Mouse (Mus musculus) adipocyte (in vitro differentiated cells): Measurements from ENCODE around the gene Chd2.
"Not testable (repeated sequence)": the region's sequence is repeated elsewhere in the genome, so short reads cannot be mapped to it uniquely, and the experiment has no call there.

Experiments
- DNase-seq: peaks from one replicate; pipeline ENCODE4 v3.0.0-alpha.2; 2016; ENCODE audit warnings: low spot score

Chd2 gene

DNA sequence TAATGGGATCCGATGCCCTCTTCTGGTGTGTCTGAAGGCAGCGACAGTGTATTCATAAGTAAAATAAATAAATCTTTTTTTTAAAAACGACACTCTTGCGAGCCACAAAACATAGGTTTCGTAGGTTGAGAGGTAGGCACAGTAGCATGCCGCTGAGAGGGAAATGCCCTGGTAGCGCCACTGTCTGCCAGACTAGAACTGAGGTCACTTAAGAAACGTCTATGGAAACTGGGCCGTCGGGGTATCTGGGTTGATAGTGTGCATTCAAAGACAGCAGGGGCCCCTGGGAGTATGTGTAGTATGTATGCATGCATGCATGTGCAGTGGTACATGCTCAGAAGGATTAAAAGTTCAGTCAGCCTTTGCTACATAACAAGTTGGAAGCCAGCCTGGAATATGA lies 21.4 kb downstream of the Chd2 start:
- DNase-seq, result peak; percentile 25

GRCm38 (mm10) chr7:73519060-73519796 lies 22.4 kb downstream of the Chd2 start:
- no peak for DNase-seq

- not testable (repeated sequence) for DNase-seq
Measured at GRCm38 (mm10) chr7:73518373-73518980, 23.2 kb downstream of the Chd2 start.

GRCm38 (mm10) chr7:73517432-73518054 lies 24.1 kb downstream of the Chd2 start:
- DNase-seq, result peak; percentile 21

GRCm38 (mm10) chr7:73516820-73517219 lies 24.8 kb downstream of the Chd2 start:
- no peak for DNase-seq

DNA sequence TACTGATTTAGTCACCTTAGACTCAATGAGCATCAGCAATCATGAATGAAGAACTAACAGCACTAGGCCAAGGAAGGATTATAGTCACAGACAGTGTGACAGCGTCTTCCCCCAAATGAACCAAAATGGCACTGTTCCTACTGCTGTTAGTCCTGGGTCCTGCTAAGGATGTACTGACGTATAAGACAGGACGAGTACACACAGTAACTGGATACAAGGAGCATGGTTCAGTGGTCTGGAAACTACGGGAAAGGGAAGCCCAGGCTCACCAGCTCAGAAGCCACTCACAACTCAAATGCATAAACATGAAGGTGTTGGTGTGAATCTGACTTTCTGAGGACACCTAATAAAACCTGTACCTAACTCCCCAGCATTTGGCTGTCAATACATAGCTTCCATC lies 27.1 kb downstream of the Chd2 start:
- no peak for DNase-seq

DNA sequence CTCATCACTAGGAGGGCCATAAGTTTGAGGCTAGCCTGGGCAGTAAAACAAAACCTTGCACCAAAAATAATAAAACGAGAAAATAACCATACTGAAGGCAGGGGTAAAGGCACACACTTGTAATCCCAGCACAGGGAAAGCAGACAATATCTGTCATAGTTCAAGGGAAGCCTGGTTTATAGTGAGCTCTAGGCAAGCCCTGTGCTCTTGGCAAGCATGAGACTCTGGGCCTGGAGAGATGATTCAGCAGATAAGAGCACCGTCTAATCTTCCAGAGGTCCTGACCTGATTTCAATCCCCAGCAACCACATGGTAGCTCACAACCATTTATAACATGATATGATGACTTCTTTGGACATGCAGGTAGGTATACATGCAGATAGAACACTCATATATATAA lies 29.2 kb downstream of the Chd2 start:
- no peak for DNase-seq

DNA sequence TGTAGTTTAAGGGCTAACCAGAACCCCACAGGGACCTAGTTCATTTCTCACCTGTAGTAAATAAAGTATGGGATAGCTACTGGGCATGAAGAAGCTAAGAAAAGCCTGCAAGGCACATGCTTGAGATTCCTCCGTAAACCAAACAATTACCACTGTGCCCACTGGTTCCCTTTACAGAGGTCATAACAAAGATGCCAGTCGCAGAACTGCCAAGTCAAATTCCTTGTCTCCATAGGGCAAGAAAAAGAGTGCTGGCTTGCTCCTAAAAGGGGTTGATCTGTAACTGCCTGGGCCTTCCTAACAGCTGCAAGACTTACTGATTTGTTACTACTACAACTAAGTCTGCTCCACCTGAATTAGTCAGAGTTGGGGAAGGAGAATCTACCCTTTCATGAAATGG lies 32.9 kb downstream of the Chd2 start:
- DNase-seq, result no peak

DNA sequence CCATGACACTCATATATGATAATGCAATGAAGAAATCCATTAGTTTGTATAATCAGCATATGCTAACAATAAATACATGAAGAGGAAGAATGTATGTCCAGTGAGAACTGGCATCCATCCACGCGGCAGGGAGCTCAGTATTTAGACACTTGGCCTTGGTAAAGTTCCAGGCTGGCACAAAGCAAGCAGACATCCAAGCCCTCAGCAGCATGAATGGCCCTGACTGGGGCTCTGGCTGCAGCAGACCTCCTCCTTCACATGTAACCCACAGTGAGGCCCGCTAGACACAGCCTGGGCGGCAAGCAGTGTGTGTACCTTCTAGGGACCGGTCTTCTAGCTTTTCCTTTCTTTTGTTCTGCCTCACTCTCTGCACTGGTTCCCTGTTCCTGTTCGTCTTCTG lies 34.1 kb downstream of the Chd2 start:
- no peak for DNase-seq

DNA sequence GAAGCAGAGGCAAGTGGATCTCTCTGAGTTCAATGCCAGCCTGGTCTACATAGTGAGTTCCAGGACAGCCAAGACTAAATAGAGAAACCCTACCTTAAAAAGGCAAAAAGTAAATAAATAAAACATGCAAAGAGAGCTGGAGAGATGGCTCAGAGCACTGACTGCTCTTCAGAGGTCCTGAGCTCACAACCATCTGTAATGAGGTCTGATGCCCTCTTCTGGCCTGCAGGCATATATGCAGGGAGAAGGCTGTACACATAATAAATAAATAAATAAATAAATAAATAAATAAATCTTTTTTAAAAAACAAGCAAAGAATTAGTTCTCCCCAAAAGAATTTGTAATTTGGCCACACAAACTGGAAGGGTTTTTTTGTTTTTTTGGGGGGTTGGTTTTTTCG lies 34.8 kb downstream of the Chd2 start:
- DNase-seq, result no peak

DNA sequence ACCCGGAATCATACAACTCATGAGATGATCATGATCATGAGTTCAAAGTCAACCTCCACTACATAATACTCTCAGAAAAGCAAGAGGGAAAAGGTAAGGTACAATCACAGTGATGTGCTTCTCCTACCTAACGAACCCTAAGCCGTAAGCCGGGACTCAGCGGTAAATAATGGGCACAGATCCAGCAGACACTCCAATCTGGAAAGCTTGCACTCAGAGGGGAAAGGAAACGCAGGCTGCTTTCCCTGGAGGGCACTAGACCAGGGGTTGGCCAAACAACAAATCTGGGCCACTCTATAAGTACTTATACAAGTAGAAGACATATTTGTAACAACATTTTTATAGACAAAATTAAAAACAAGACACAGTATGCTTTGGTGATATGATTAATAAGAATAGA lies 36.4 kb downstream of the Chd2 start:
- DNase-seq, result no peak

DNA sequence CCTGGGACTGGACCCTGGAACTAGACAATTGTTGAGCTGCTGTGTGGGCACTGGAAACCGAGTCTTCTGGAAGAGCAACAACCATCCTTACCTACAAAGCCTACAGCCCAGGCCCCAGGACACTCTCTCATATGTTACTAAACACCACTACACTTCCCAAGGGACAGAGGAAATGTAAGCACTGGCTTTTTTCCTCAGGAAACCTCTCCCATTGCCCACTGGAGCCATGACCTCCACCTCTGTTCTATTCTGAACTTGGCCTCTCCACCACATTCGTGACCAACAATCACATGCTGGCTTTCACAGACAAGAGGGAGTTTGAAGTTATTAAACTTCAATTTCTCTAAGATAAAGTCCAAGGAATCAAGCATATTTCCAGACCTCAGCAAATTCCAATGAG lies 43.4 kb downstream of the Chd2 start:
- DNase-seq, result no peak

- no peak for DNase-seq
Measured at GRCm38 (mm10) chr7:73489261-73489660, 52.4 kb downstream of the Chd2 start.

GRCm38 (mm10) chr7:73481094-73481493 lies 60.5 kb downstream of the Chd2 start:
- no peak for DNase-seq

- no peak for DNase-seq
Measured at GRCm38 (mm10) chr7:73479506-73479905, 62.1 kb downstream of the Chd2 start.

- no peak for DNase-seq
Measured at GRCm38 (mm10) chr7:73478157-73479058, 63.2 kb downstream of the Chd2 start.

DNA sequence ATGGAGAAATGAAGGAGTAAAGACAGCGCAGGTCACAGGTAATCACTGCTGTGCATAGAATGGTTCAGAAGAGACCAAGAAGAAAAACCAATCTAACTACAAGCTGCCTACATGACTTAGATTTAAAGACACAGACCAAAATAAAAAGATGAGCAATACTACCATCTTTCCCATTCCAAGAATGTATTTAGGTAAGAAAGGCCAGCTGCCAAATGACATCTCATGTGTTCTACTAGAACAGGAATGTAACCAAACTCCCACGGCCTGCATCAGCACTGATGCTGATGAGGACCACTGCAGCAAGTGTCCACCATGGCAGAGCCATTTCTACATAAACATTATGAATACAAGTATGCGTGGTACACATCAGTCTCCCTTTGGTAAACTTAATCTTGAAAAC lies 73.9 kb downstream of the Chd2 start:
- no peak for DNase-seq

DNA sequence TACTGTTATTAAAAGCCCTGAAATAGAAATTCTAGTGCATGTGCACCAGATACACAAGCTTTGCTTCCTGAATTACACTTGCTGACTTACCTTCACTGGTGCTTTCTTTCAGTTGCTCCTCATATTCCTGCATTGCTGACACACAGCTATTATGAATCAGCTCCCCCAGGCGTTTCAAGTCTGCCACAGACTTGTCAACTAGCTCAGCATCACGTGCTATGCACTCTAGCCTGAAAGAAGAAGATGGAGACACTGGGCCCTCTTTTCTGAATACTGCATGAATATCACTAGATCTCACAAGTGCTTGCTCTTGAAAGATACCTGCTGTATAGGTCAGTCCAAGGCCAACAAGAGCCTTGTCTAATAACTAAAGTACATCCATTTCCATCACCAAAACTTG lies 78.1 kb downstream of the Chd2 start:
- no peak for DNase-seq

DNA sequence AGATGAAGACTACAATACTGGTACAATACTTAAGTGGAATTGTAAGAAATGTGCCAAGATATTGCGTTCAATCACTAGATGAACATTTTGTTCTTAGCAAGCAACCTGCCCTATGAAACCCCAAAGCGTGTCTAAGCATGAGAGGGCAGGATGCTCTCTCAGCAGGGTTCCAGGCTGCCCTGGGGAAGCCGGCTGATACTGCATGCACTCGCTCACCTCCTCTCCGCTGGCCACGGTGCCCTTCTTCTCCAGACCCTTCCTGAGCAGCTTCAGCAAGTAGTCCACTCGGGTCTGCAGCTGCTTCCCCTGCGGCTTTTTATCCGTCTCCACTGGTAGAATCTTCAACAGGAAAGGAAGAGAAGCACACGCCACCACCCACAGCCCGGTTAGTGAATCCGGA lies 87.5 kb downstream of the Chd2 start:
- no peak for DNase-seq

DNA sequence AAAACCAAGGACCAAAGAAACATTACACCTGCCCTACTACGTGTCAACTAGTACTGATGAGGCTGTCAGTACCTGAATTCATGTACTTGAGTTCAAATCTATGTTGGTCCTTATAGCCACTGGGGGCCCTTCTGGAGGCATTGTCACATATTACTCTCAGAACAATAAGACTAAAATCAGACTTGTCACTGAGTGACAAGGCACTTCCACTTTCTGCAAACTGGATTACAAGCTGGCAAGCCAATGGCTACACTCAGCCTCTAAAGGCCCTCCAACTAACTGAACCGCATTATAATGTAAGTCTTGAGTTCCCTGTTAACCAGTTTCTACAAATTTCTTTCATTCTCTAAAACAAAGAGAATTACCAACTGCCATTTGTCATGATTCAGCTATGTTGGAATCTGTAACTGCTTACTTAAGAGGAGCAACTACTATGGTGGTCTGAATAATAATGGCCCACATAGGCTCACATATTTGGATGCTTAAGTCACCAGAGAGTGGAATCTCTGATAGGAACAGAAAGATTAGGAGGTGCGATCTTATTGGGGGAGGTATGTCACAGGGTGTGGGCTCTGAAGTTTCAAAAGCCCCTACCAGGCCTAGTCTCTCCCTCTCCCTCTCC lies 89.3 kb downstream of the Chd2 start:
- DNase-seq, result no peak

DNA sequence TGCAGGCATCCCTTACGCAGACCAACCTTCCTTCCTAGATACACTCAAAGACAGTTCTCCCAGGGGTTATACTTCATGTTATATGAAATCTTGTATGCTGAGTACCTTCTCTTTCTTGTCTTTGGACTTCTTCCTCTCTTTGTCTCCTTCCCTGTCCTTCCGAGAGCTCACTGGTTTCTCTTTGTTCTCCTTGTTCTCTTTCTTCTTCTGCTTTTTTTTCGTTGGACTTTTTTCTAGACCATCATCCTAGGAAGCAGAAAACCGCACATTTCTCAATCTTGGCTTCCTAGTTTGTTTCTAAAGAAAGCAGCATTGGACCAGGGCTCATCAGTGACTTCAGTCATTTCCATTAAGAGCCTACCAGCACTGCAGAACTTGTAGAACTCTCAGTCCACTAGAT lies 90.0 kb downstream of the Chd2 start:
- no peak for DNase-seq

DNA sequence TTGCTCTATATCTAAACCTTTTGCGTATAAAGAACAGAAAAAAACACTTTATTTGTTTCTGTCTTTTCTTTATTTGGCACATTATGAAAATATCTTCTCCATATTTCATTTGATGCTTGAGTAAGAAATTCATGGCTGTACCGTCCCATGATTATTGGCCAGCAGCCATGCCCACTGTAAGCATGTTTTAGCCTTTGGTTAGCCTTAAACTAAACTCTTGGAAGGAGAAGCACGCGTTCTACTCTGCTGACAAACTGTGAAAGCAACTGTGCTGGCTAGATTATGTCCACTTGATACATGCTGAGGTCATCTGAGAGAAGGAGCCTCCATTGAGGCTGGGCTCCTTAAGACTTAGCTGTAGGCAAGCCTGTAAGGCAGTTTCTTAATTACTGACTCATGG lies 99.4 kb downstream of the Chd2 start:
- DNase-seq, result no peak
